ENCODE assay signal across 8 mouse cellular contexts in genomic region chr4:120287290-120288111, GRCm38 (mm10). TPM values are rescaled to one million over a fixed set of nuclear protein-coding genes. Genes with fewer than 3 reads are reported as not detected.
DNase-seq lines count a peak whose midpoint lies in the region; ATAC-seq lines count a peak whose summit lies in the region.

Foxo6 (minus strand) TSS chr4:120287349.

- peak within 1 kb of the TSS; percentile 76 for H3K4me3 ChIP-seq in hindbrain, embryonic 14.5 days (replicated peaks; ENCODE audit: low read length)

- peak within 1 kb of the TSS; percentile 78 for H3K27ac ChIP-seq in hindbrain, embryonic 14.5 days

- peak; percentile 98 for DNase-seq in R1 (ENCODE audit: low read depth, low spot score)
- DNase-seq in cerebellum, postnatal 25 days: peak; percentile 90
- DNase-seq in frontal cortex, postnatal 25 days (ENCODE audit: low spot score in 2 of 2): peak; percentile 74 to 94
- peak; percentile 93 for DNase-seq in hindbrain, embryonic 14.5 days (ENCODE audit: low spot score)
- DNase-seq in layer of hippocampus, postnatal 36 days: peak; percentile 98 to 99
- peak; percentile 99 for DNase-seq in lung, postnatal 36 days
- peak; percentile 90 for DNase-seq in retina, postnatal 7 days (ENCODE audit: low read depth, low spot score)
- peak; percentile 98 for DNase-seq in urinary bladder, adult 2 months (ENCODE audit: low spot score)

- H3K9me3 ChIP-seq in hindbrain, embryonic 14.5 days (ENCODE audit: control insufficient read depth, low read length): no peaks in the 10 kb centered on the region

- peak within 1 kb of the TSS; percentile 78 for H3K9ac ChIP-seq in hindbrain, embryonic 14.5 days

- no peaks in the 10 kb centered on the region for H3K36me3 ChIP-seq in hindbrain, embryonic 14.5 days (replicated peaks; ENCODE audit: control insufficient read depth, insufficient read depth)

- peak; percentile 87 for ATAC-seq in hindbrain, embryonic 14.5 days (ENCODE audit: low FRiP score)

- H3K27me3 ChIP-seq in hindbrain, embryonic 14.5 days (ENCODE audit: control insufficient read depth, insufficient read depth, low read length): peaks cover 12% of the 10 kb centered on the region; the same call in 1 of the 2 replicates

- H3K4me1 ChIP-seq in hindbrain, embryonic 14.5 days (replicated peaks; ENCODE audit: control insufficient read depth, insufficient read depth, low read length): peaks cover 45% of the 10 kb centered on the region

- WGBS in hindbrain, embryonic 14.5 days: 1% methylated on average over 78 of the region's 99 CpGs

- H3K4me2 ChIP-seq in hindbrain, embryonic 14.5 days (replicated peaks): peak within 1 kb of the TSS; percentile 95

RNA-seq across cellular contexts. Expression of gene Foxo6, which starts in this region (rescaled TPM):
- 1.0 and 1.4 TPM in 2 replicates for polyA plus RNA-seq in hindbrain, embryonic 14.5 days (2014; fragmentation: Nextera tagmentation; extraction: Ambion mirVana)
- 10 to 100 TPM; 37.1 to 38.6 TPM for total RNA-seq in layer of hippocampus, postnatal 36 days (2021)
- polyA plus RNA-seq in urinary bladder, adult 2 months (2012; rRNA removed): 2.2 and 2.6 TPM in 2 replicates

Comparison
In these comparisons a context has a peak if more than half of its experiments do, and no peak if none do; other contexts are left out.
1. Peak in every context shown above with its lines: DNase-seq, ATAC-seq, H3K4me3 ChIP-seq and H3K27ac ChIP-seq.